14 mouse cellular contexts compared by ENCODE assay signal in genomic region chr7:101739602-101740001, GRCm38 (mm10).
DNase-seq lines count a peak whose midpoint lies in the region; ATAC-seq and TF ChIP-seq lines count a peak whose summit lies in the region.
"Had no signal": no experiment of that assay in that cellular context is flagged by ENCODE, and none has a peak within 500 bp of the region (broad histone marks: within the 10 kb centered on the region; RNA-seq: fewer than 3 reads in every experiment).

No protein-coding gene starts in this region.

- WGBS in forebrain, embryonic 14.5 days, result 9% methylated on average over 1 of the region's 1 CpGs
- WGBS in forebrain, embryonic 15.5 days, result 7% methylated on average over 1 of the region's 1 CpGs
- 22% methylated on average over 1 of the region's 1 CpGs for WGBS in embryonic facial prominence, embryonic 10.5 days

- no peak for TF ChIP-seq CTCF in left cerebral cortex, adult 2 months (IDR thresholded peaks at IDR 0.05)

- no peak for ATAC-seq in forebrain, embryonic 14.5 days
- ATAC-seq in forebrain, embryonic 15.5 days (replicated peaks), result no peak

- H3K4me1 ChIP-seq in forebrain, embryonic 14.5 days (ENCODE audit: control insufficient read depth, insufficient read depth, low read length), result peaks cover 11% of the 10 kb centered on the region; the same call in 1 of the 2 replicates
- H3K4me1 ChIP-seq in forebrain, embryonic 15.5 days, result peaks cover 9% of the 10 kb centered on the region; the same call in 1 of the 2 replicates
- H3K4me1 ChIP-seq in embryonic facial prominence, embryonic 10.5 days, result peaks cover 17% of the 10 kb centered on the region

- peak; percentile 1 for DNase-seq in forebrain, embryonic 14.5 days (ENCODE audit: low spot score)
- no peak for DNase-seq in left cerebral cortex, adult 2 months (ENCODE audit: extremely low spot score in 1 of 2, low spot score in 2 of 2)
- DNase-seq in left cerebral cortex, postnatal 10 days (ENCODE audit: extremely low spot score in 1 of 2, low spot score in 2 of 2), result no peak
- DNase-seq in MN1 (ENCODE audit: low spot score), result peak; percentile 22
- DNase-seq in embryonic facial prominence, embryonic 10.5 days (ENCODE audit: low spot score), result no peak
- no peak for DNase-seq in layer of hippocampus, adult 9-11 months
- DNase-seq in T-cell, adult 2 months (ENCODE audit: low spot score), result no peak
- DNase-seq: B cell, adult 2 months; cerebellum, adult 8-10 months; kidney, postnatal 4 days had no signal

- no peaks in the 10 kb centered on the region for H3K27me3 ChIP-seq in forebrain, embryonic 14.5 days (replicated peaks; ENCODE audit: control insufficient read depth, insufficient read depth, low read length)
- H3K27me3 ChIP-seq in forebrain, embryonic 15.5 days, result no peaks in the 10 kb centered on the region
- H3K27me3 ChIP-seq in embryonic facial prominence, embryonic 10.5 days (replicated peaks; ENCODE audit: low read depth, poor library complexity, severe bottlenecking), result no peaks in the 10 kb centered on the region
- H3K27me3 ChIP-seq: liver, embryonic 15.5 days; neural tube, embryonic 12.5 days had no signal

- H3K27ac ChIP-seq in forebrain, embryonic 14.5 days (ENCODE audit: low read depth, low read length), result no peak overlapping the region
- H3K27ac ChIP-seq in forebrain, embryonic 15.5 days (replicated peaks), result no peak overlapping the region
- H3K27ac ChIP-seq in left cerebral cortex, adult 2 months, result 0 out of 2 replicates have a peak overlapping the region, but pooled peaks have one; percentile 28
- peak overlapping the region; percentile 48 for H3K27ac ChIP-seq in embryonic facial prominence, embryonic 10.5 days (replicated peaks)
- H3K27ac ChIP-seq: liver, embryonic 15.5 days; neural tube, embryonic 12.5 days had no signal

- no peak overlapping the region for H3K9ac ChIP-seq in forebrain, embryonic 14.5 days (ENCODE audit: low read length)
- H3K9ac ChIP-seq in forebrain, embryonic 15.5 days (replicated peaks), result no peak overlapping the region
- H3K9ac ChIP-seq: liver, embryonic 15.5 days; neural tube, embryonic 12.5 days had no signal

- no peak overlapping the region for H3K4me3 ChIP-seq in forebrain, embryonic 14.5 days (ENCODE audit: low read depth, low read length)
- no peak overlapping the region for H3K4me3 ChIP-seq in forebrain, embryonic 15.5 days
- no peak overlapping the region for H3K4me3 ChIP-seq in left cerebral cortex, adult 2 months
- H3K4me3 ChIP-seq in embryonic facial prominence, embryonic 10.5 days, result no peak overlapping the region
- H3K4me3 ChIP-seq: liver, embryonic 15.5 days; neural tube, embryonic 12.5 days had no signal

- intact Hi-C loops in left cerebral cortex, adult 2 months (cut with DNase I), result no loop called here
- intact Hi-C loops in left cerebral cortex, postnatal 10 days (cut with DNase I), result no loop called here

- H3K9me3 ChIP-seq in forebrain, embryonic 14.5 days (replicated peaks; ENCODE audit: control insufficient read depth, low read length), result no peaks in the 10 kb centered on the region
- no peaks in the 10 kb centered on the region for H3K9me3 ChIP-seq in forebrain, embryonic 15.5 days
- H3K9me3 ChIP-seq in embryonic facial prominence, embryonic 10.5 days, result no peaks in the 10 kb centered on the region
- H3K9me3 ChIP-seq: G1E; liver, embryonic 15.5 days; neural tube, embryonic 12.5 days had no signal

- H3K4me2 ChIP-seq in forebrain, embryonic 14.5 days (ENCODE audit: low read length), result no peak overlapping the region
- no peak overlapping the region for H3K4me2 ChIP-seq in forebrain, embryonic 15.5 days (replicated peaks)
- H3K4me2 ChIP-seq: liver, embryonic 15.5 days; neural tube, embryonic 12.5 days had no signal

- no peaks in the 10 kb centered on the region for H3K36me3 ChIP-seq in forebrain, embryonic 14.5 days (ENCODE audit: control insufficient read depth, insufficient read depth, low read length)
- no peaks in the 10 kb centered on the region for H3K36me3 ChIP-seq in forebrain, embryonic 15.5 days
- no peaks in the 10 kb centered on the region for H3K36me3 ChIP-seq in embryonic facial prominence, embryonic 10.5 days (replicated peaks)
- H3K36me3 ChIP-seq: liver, embryonic 15.5 days; neural tube, embryonic 12.5 days had no signal

Comparison
In these comparisons a context has a peak if more than half of its experiments do, and no peak if none do; other contexts are left out.
1. DNase-seq: peak in forebrain, embryonic 14.5 days (single experiment) and MN1 (single experiment); none in left cerebral cortex, adult 2 months (0 of 2), left cerebral cortex, postnatal 10 days (0 of 2), embryonic facial prominence, embryonic 10.5 days (single experiment), layer of hippocampus, adult 9-11 months (single experiment) and T-cell, adult 2 months (single experiment).
2. H3K27ac ChIP-seq: peak in left cerebral cortex, adult 2 months (single experiment) and embryonic facial prominence, embryonic 10.5 days (single experiment); none in forebrain, embryonic 14.5 days (single experiment) and forebrain, embryonic 15.5 days (single experiment).